Mouse (Mus musculus): Measurements from ENCODE around the gene Pgam5.
A peak's percentile ranks its signal among the peaks of the same experiment; 100 is the strongest.

The Pgam5 gene

DNA sequence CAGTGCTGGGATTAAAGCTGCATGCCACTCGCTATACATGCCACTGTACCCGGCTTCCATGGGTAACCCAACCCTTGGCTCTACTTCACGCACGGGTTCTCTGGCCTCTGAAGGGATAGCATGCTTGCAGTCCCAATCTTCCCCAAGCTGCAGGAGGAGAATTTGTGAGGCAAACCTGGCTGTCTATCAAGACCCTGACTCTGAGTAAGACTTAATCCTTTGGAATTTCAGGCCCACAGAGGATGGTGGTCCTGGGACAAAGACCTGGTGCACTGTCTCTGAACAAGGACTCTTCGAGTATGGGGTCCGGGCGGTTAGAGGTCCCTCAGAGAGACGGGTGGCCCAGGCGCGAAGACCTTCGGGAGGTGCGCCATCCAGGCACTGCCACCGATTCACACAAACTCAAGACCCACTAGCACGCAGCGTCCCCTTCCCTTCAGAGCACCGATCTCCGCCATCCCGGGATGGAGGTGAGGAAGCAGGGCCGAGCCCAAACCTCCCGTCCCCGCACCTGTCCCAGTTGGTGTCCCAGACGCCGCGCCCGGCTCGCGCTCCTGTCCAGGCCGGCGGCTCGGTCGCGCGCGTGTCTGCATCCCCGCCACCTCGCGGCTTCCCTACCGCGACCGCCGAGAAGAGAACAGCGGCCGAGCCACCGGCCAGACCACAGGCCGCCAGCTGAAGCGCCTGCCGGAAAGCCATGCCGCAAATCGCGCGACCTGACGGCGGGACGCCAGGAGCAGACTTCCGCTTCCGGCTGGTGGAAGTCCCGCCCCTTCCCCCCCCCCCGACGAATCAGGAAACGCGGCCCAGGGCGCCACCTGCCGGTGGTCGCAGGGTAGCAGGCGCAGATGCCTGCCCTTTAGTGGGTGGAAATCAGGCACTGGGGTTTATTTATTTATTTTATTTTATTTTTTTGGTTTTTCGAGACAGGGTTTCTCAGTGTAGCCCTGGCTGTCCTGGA lies at the start of gene Pgam5:
TSS of gene Pgam5 (minus strand) at position 773 of the 961 bp plus-strand sequence.
- DNase-seq (ENCODE audit: low read depth, low spot score), result peak; percentile 89

GRCm38 (mm10) chr5:110313127-110313526 lies 43.4 kb upstream of the Pgam5 start:
- DNase-seq (ENCODE audit: low read depth, low spot score), result no peak

DNA sequence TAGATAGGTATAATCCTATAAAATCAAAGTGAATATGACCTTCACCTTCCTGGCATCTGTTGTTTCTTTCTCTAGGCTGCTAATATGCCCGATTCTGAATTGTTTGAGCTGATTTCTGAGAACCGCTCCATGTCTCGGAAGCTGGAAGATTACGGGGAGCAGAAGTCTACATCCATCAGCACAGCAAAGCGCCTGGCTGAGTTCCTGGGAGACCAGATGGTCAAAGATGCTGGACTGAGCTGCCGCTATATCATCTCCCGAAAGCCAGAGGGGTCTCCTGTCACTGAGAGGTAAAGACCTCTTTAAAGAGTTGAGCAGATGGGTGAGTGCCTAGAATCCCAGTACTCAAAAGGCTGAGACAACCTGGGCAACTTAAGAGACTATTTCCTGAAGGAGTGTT lies 39.1 kb upstream of the Pgam5 start:
- no peak for DNase-seq (ENCODE audit: low read depth, low spot score)

DNA sequence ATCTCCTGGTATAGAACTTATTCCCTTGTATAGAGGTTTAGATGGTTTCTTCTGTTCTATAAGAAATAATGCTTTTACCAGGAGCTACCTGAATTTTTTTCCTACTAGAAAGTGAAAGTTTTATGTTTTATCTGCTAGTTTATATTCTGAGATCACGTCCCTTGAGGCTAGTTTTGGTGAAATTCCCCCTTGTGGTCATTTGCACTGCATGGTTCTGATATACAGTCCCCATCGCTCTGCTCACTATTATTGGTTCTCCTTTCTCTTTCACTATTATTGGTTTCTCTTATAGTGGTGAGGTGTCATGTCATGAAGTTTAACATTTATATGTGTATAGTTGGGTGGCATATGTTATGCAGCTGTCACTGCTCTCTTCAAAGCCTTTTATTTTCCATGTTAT lies 30.9 kb upstream of the Pgam5 start:
- no peak for DNase-seq (ENCODE audit: low read depth, low spot score)

- no peak for DNase-seq (ENCODE audit: low read depth, low spot score)
Measured at GRCm38 (mm10) chr5:110296637-110297036, 26.9 kb upstream of the Pgam5 start.

DNA sequence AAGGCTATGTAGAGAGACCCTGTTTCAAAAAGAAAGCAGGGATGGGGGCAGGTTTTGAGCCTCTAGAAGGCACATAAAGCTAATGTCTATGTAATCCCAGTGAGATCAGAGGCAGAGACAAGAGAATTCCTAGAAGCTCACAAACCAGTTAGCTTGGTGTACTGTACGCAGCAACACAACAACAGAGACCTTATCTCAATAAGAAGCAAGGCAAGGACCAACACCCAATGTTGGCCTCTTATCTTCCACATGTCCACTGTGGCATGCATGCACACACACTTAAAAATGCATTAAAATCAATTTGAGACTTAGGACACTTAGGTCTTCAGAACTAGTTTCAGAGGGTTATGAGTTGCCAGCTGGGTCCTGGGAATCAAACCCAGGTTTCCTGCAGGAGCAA lies 21.9 kb upstream of the Pgam5 start:
- no peak for DNase-seq (ENCODE audit: low read depth, low spot score)

DNA sequence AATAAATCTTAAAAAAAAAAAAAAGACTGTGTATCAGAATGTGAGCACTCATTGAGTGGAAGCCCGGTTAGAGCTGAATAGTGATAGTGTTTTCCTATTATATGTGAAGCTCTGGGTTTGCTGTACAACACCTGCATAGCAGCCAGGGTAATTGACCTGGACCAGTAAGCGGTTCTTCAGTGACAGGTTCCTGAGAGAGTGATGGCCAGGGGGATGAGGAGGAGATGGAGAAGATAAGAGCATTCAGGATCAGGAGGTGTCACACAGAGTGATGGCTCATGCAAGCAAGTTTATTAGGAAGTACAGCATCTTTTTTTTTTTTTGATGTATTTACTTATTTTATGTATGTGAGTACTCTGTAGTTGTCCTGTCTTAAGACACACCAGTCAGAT lies 17.4 kb upstream of the Pgam5 start:
- DNase-seq (ENCODE audit: low read depth, low spot score), result no peak

DNA sequence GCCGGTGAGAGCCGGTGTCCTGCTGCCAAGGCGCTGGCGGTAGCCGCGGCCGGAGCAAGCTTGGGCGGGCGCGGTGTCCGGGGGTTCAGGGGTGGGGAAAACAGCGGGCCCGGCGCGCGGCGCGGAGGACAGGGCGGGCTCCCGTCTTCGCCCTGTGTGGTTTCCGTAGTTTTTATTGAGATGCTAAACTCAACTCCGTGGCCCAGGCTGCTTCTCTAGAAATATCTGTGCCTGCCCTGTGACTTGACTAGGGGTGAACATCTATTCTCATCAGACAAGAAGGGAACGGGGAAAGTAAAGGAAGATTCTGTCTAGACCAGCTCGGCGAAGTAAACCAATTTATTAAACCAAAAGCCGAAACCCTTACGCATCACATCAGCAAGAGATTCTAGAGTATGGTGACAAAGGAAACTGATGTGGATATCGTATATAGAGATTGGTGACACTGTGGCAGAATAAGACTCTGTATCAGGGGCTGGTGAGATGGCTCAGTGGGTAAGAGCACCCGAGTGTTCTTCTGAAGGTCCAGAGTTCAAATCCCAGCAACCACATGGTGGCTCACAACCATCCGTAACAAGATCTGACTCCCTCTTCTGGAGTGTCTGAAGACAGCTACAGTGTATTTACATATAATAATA lies 16.9 kb upstream of the Pgam5 start:
- DNase-seq (ENCODE audit: low read depth, low spot score), result no peak

DNA sequence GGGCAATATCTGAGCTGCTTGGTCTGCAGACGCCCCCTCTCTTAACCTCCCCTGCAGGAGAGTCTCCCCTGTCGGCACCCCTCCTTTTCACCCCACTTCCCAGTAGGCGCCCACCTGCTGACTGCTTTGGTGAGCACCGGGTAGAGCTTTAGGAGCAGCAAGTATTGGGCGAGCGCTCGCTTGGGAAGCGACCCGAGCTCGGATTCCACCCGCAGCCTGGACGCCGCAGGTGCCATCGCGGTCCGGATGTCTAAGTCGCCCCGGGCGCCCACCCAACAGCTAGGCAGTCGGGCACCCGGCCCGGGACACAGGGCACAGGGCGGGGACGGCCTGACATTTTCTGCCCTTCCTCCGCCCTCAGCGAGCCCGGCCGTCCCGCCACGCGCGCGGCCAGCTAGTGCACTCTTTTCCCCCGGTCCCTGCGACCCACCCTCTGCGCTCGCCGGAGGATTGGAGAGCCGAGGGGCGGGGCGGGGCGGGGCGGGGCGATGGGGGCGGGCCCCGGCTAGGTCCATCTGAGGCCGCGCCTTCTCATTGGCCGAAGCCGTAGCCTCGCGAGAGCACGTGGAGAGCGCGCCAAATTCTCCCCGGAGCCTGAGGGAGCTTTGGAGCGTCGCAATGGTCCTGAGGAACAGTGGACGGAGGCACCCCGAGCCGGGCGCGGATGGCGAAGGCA lies 16.2 kb upstream of the Pgam5 start, which contains the start of the genes Pxmp2 and Pole:
TSS of gene Pxmp2 (minus strand) at position 417 of the 676 bp plus-strand sequence.
TSS of gene Pole (plus strand) at position 537 of the 676 bp plus-strand sequence.
- peak; percentile 86 for DNase-seq (ENCODE audit: low read depth, low spot score)

DNA sequence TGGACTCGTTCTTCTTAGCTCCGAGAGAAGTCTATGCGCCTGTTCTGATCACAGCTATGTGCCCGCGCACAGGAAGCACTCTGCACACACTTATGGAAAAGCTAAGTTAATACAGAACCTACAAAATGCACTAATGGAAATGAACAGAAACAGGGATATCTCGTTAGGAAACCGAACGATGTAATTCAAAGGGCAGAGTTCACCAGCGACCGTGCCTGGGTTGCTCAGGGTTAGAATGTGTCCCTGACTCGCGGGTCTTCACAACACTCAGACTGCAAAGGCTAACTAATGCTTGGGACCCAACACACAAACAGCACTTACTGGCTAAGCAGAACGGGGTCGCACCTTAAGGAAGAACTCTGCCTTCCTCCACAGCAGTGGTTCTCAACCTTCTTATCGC lies 15.4 kb upstream of the Pgam5 start:
- no peak for DNase-seq (ENCODE audit: low read depth, low spot score)

DNA sequence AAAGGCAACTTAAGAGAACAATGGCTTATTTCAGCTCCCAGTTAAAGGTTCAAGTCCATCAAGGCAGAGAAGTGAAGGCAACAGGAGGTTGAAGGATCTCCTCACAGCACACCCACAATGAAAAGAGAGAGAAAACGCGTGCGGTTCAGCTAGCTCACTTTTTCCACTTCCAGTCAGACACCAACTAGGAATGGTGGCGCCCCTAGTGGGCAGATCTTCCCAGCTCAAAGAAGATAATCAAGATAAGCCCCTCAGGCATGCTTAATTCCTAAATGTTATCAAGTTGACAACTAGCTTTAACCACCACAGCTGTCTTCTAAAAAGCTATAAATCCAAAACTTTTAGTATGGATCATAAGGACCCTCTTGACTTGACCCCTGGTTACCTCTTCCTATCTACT lies 14.8 kb upstream of the Pgam5 start:
- no peak for DNase-seq (ENCODE audit: low read depth, low spot score)

GRCm38 (mm10) chr5:110281984-110282383 lies 12.3 kb upstream of the Pgam5 start:
- DNase-seq (ENCODE audit: low read depth, low spot score), result no peak

DNA sequence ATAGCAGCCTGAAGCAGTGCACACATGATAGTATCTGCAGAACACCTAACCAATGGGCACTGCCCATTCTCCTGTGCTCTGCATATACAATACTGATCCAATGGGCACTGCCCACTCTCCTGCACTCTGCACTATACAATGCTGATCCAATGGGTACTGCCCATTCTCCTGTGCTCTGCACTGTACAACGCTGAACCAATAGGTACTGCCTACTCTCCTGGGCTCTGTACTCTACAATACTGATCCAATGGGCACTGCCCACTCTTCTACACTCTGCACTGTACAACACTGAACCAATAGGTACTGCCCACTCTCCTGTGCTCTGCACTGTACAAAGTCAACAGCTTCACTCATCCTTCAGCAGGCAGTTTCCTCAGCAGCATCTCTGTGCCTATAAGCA lies 7.2 kb upstream of the Pgam5 start:
- DNase-seq (ENCODE audit: low read depth, low spot score), result no peak

DNA sequence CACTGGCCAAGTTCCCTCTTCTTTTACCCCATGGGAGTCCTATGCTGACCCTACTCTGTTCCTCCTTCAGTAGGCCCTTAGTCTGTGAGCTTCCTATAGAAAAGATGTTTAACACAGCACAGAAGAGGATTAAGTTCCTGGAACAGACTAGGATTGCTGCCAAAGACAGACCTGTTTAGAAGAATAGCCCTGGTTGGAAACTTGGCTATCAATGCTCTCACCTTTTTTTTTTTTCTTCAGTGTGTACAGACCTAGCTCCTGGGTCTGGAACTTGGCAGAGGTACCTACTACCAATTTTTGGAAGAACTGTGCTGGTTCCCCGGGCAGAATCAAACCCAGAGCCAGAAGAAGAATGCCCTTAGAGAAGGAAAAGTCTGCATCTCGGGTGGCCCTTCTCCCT lies 6.7 kb upstream of the Pgam5 start:
- no peak for DNase-seq (ENCODE audit: low read depth, low spot score)

GRCm38 (mm10) chr5:110274846-110275245 lies 5.1 kb upstream of the Pgam5 start:
- no peak for DNase-seq (ENCODE audit: low read depth, low spot score)

GRCm38 (mm10) chr5:110274147-110274546 lies 4.4 kb upstream of the Pgam5 start:
- DNase-seq (ENCODE audit: low read depth, low spot score), result no peak

GRCm38 (mm10) chr5:110270242-110270641 lies 529 bp upstream of the Pgam5 start:
- DNase-seq (ENCODE audit: low read depth, low spot score), result no peak

DNA sequence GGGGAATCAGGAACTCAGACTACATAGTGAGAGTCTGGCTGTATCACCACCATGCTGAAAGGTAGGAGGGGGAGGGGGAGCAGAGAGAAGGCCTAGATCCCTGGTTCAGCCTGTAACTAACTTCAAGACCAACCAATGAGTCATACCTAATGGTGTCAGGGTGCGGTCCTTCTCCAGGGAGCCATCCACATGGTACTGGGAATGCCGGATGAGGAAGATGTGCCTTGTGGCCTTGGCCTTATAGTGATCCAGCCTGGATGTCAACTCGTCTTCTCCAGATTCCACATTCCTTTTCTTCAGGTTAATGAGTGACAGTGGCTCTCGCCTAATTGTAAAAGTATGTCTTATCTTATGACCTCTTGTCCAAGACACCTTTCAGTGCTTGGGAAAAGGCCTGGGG lies 2.8 kb downstream of the Pgam5 start:
- DNase-seq (ENCODE audit: low read depth, low spot score), result no peak

DNA sequence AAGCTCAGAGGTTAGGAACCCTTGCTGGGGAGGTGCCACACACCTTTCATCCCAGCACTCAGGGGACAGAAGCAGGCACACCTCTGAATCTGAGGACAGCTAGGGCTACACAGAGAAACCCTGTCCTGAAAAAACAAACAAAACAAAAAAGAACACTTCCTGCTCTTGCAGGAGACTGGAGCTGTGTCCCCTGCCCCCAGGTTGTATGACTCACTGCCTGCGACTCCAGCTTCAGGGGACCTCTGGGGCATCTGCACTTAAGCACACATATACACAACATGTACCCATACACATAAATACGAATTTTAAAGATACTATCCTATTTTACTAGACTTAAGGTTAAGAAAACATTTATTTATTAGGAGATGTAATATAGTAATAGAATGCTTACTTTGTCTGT lies 25.6 kb downstream of the Pgam5 start:
- no peak for DNase-seq (ENCODE audit: low read depth, low spot score)

DNA sequence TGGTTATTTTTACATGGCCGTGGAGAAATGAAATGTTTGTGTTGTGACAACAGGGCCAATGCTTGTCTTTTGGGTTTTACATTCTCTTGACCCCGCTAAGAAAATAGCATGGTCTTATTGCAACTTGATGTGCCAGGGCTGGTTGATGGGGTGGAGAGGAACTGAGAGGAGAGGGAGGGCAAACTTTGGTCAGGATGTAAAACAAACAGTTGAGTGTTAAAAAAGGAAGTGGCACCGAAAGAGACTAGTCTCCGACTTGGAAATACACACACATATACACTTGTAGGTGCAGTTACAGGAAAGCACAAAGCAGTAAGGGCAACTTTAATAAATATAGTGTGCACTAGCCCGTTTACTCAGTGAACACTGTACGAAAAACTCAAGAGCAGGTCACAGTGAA lies 37.4 kb downstream of the Pgam5 start:
- DNase-seq (ENCODE audit: low read depth, low spot score), result peak; percentile 7

GRCm38 (mm10) chr5:110231638-110232037 lies 38.1 kb downstream of the Pgam5 start:
- DNase-seq (ENCODE audit: low read depth, low spot score), result no peak

DNA sequence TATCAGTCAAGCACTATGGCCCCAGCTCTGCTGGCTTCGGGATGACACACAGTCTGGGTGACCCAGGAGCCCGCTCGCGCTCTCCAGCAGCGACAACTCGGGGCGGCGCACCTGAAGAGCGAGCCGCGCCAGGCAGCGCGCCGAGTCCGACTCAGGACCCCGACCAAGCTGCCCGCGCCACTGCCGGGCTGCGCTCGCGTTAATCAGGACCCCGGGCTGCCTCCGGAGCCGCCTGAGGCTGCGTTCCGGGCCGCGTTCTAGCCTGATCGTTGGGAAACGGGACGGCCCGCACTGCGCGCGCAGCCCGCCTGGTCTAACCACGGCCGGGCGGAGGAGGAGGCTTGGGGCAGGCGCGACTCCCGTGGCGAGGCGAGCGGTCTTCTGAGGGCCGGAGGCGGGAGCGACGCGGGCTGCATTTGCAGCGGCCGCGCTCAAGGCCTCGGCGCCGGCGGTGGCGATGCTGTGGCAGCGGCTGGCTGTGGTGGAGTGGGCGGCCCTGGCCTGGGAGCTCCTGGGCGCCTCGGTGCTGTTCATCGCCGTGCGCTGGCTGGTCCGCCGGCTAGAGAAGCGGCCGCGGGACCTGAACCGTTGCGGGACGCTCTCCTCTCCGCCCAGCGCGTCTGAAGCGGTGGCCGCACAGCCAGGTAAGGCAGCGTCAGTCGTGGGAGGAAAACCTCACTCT lies 38.8 kb downstream of the Pgam5 start, which contains the start of gene Ankle2:
TSS of gene Ankle2 (plus strand) at position 225 of the 682 bp plus-strand sequence.
- peak; percentile 88 for DNase-seq (ENCODE audit: low read depth, low spot score)
